Mouse (Mus musculus) frontal cortex, postnatal 10 days (tissue): ENCODE results near the gene Wdr11.

Experiments
- DNase-seq, 2 experiments: peaks; one replicate each; pipeline ENCODE4 v3.0.0; 2022; ENCODE audit warnings: low spot score in 2 of 2, mixed read lengths in 1 of 2

Gene Wdr11

GRCm38 (mm10) chr7:129653791-129654271 lies 62.2 kb downstream of the Wdr11 start:
- DNase-seq = peak; percentile 53 to 79

- DNase-seq = no peak
Measured at GRCm38 (mm10) chr7:129654923-129655322, 63.3 kb downstream of the Wdr11 start.

- no peak for DNase-seq
Measured at GRCm38 (mm10) chr7:129655604-129656226, 64.1 kb downstream of the Wdr11 start.

- no peak for DNase-seq
Measured at GRCm38 (mm10) chr7:129657867-129658266, 66.2 kb downstream of the Wdr11 start.

GRCm38 (mm10) chr7:129659755-129660154 lies 68.1 kb downstream of the Wdr11 start:
- DNase-seq = no peak

GRCm38 (mm10) chr7:129660546-129660945 lies 68.9 kb downstream of the Wdr11 start:
- no peak for DNase-seq

- no peak for DNase-seq
Measured at GRCm38 (mm10) chr7:129662051-129662789, 70.6 kb downstream of the Wdr11 start.

GRCm38 (mm10) chr7:129663781-129664505 lies 72.3 kb downstream of the Wdr11 start:
- no peak for DNase-seq

GRCm38 (mm10) chr7:129665411-129665810 lies 73.7 kb downstream of the Wdr11 start:
- DNase-seq = no peak

GRCm38 (mm10) chr7:129665921-129666320 lies 74.3 kb downstream of the Wdr11 start:
- no peak for DNase-seq

- DNase-seq = no peak
Measured at GRCm38 (mm10) chr7:129666526-129666925, 74.9 kb downstream of the Wdr11 start.

GRCm38 (mm10) chr7:129670280-129670679 lies 78.6 kb downstream of the Wdr11 start:
- no peak for DNase-seq

- DNase-seq = no peak
Measured at GRCm38 (mm10) chr7:129671675-129672651, 80.3 kb downstream of the Wdr11 start.

GRCm38 (mm10) chr7:129673776-129674175 lies 82.1 kb downstream of the Wdr11 start:
- no peak for DNase-seq

GRCm38 (mm10) chr7:129674558-129674957 lies 82.9 kb downstream of the Wdr11 start:
- DNase-seq = no peak

- no peak for DNase-seq
Measured at GRCm38 (mm10) chr7:129675852-129676251, 84.2 kb downstream of the Wdr11 start.

GRCm38 (mm10) chr7:129677141-129677540 lies 85.5 kb downstream of the Wdr11 start:
- DNase-seq = no peak

GRCm38 (mm10) chr7:129678431-129678830 lies 86.8 kb downstream of the Wdr11 start:
- no peak for DNase-seq

GRCm38 (mm10) chr7:129678972-129679371 lies 87.3 kb downstream of the Wdr11 start:
- no peak for DNase-seq

GRCm38 (mm10) chr7:129680534-129681210 lies 89.0 kb downstream of the Wdr11 start:
- no peak for DNase-seq

GRCm38 (mm10) chr7:129682525-129682924 lies 90.9 kb downstream of the Wdr11 start:
- no peak for DNase-seq
